Mouse (Mus musculus) right cerebral cortex, postnatal 4 days (tissue): ENCODE data around the gene Olfr666.
"Not testable (repeated sequence)": the region's sequence is repeated elsewhere in the genome, so short reads cannot be mapped to it uniquely, and the experiment has no call there.

ENCODE experiments used
- DNase-seq: peaks from one replicate; pipeline ENCODE4 v3.0.0-alpha.2; 2022

Olfr666 gene

DNA sequence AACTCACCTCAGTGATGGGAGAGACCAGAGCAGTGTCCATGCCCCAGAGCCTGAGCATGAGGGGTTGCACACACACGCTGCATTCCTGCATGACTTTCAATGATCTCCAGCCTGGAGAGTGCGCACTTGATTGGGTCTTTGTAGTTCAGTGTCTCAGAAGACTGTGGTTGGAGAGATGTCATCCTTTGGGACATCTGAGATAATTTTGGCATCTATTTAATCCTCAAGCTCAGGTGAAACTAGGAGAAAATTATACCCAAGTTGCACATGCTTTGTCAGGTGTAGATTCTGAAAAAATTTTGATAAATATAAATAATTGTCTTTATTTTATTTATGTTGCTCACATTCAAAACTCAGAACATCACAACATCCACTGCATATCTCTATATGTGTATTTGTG lies at the start of gene Olfr666:
Gene Olfr666, minus strand, starts transcription at position 101 of the 400 bp plus-strand sequence.
- no peak for DNase-seq

DNA sequence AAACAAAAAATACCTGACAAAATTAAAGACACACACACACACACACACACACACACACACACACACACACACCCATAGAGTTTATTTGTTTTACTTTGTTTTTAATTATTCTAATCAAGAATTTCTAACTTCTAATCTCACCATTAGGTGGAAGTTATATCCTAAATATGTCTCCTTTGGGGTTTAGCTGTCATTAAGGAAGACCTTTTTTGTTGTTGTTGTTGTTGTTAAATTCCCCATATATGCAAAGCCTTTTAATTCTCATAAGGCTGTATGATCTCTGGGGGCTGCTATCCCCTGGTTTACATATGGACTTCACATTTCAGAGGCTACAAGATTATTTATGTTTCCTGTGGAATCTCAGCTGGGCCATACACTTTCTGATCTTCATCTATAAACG lies 38.2 kb upstream of the Olfr666 start, which contains the start of gene Olfr669:
Gene Olfr669, plus strand, starts transcription at position 301 of the 400 bp plus-strand sequence.
- no peak for DNase-seq

DNA sequence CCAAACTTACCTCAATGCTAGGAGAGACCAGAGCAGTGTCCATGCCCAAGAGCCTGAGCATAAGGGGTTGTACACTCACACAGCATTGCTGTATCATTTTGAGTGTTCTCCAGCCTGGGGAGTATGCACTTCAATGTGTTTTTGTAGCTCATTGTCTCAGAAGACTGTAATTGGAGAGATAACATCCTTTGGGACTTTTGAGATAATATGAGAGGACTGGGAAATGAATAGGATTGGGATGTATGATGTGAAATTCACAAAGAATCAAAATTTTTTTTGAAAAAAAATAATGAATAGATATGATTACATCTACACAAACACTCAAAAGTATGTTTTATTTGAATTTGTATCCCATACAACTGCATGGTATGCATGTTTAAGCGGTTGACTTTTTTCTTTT lies 32.2 kb upstream of the Olfr666 start, which contains the start of gene Olfr668:
Gene Olfr668, minus strand, starts transcription at position 101 of the 400 bp plus-strand sequence.
- DNase-seq: no peak

DNA sequence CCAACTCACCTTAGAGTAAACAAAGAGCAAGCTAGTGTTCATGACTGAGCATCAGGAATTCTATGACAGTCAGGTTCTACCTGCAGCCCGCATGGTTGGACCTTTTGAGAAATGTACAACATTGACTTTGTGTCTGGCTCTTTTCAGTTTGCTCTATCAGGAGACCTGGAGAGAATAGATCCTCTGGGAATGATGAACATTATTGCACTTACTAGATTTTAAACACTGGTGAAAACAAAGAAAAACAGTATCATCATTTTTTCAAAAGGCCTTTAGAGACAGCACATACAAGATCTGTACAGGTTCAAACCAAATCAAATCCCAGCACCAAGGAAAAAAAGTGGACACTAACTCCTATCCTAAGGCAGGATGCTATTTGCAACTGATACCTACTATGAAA lies 25.6 kb upstream of the Olfr666 start, which contains the start of gene Olfr667:
Gene Olfr667, minus strand, starts transcription at position 101 of the 400 bp plus-strand sequence.
- DNase-seq: no peak

DNA sequence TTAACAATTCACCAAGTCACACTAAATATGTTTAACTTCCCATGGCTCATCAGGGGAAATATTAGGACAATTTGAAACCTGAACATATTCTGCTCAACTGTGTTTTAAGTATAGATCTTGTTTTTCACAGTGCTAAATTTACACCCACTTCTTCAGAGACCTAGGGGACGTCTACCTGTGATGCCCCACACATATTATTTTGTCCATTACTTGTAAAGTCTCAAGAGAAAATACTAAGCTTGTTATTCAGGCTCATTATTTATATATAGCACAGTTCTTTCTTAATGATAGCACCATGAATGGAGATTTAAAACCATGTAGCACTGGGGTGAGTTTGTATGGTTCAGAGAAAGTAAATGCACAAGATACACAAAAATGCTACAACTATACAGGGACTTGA lies 18.0 kb downstream of the Olfr666 start, which contains the start of gene Olfr665:
Gene Olfr665, plus strand, starts transcription at position 301 of the 400 bp plus-strand sequence.
- no peak for DNase-seq

DNA sequence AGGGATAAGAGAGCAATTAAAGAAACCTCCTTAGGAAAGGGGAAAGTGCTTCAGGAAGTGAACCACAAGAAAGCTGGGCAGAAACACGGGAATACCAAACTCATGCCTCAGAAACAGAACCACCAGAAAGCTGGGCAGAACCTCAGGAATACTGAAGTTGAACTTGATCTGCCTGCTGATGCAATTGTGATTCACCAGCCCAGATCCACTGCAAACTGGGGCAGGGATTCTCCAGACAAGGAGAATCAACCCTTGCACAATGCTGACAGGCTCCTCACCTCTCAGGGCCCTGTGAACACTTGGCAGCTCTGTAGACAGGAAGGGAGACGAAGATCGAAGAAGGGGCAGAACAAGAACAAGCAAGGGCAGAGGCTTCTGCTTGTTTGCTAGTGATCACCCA lies 34.4 kb downstream of the Olfr666 start:
- no peak for DNase-seq

DNA sequence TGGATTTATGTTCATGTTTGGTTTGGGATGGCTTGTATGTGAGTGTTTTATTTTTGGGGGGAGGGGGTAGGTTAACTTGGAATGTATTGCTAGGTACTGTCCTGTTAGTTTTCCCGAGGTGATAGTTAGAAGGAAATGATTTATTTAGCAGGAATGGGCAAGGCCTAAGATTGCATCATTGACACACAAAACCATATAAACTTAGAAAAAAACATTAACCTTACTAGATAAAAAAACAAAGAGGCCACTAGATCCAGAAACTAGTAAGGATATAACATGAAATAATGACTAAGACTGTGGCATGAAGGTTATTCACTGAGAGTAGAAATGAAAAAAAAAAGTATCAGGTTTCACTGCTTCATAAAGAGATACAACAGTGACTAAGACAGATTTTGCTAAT lies 38.1 kb downstream of the Olfr666 start:
- DNase-seq: no peak

DNA sequence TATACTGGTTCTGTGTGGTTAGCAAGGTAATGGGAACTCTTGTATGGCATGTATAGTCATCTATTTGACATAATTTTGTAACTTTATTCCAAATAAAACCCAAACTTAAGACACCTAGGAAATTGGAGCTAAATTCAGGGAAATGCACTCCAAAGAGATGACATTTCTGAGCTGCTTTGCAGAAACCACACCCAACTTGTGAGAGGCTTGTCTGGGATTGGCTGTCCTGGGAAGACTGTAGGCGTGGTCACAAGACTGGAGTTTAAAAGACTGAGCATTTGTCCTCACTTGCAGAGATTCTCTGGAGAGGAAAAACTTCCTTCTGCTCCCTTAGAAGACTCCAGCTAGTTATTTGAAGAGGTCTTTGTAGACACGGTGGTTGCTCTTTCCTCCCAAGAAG lies 39.0 kb downstream of the Olfr666 start, which contains the start of gene Usp17la:
Gene Usp17la, plus strand, starts transcription at position 301 of the 400 bp plus-strand sequence.
- not testable (repeated sequence) for DNase-seq

DNA sequence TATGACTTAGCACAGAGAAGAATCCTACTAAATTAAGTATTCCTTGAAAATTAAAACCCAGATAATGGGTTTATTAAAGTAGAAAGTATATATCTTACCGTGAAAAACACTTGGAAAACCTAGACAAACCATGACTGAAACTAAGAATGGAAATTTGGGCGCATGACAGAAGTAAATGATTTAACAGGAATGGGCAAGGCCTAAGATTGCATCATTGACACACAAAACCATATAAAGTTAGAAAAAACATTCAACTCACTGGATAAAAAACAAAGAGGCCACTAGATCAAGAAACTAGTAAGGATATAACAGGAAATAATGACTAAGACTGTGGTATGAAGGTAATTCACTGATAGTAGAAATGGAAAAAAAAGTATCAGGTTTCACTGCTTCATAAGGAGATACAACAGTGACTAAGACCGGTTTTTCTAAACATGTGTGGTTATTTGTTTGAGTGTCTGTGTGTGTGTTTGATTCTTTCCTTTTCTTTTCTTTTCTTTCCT lies 40.5 kb downstream of the Olfr666 start:
- no peak for DNase-seq

DNA sequence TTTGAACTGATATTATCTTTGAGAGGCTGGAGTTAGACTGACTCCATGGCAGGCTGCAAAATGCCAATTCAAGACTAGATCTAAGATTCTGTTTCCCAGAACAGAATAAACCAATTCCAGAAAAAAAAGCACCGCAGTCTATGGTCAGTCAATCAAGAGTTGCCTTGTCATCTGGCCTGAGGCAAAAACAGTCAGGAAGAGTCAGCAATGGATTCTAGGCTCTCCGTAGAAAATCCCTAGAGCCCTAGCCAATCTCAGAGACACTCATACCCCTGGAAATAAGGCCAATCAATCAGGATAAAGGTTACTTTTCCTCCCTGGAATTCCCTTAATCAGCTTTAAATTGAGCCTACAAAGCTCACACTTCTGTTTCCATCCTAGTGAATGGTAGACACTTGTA lies 44.2 kb downstream of the Olfr666 start:
- not testable (repeated sequence) for DNase-seq

DNA sequence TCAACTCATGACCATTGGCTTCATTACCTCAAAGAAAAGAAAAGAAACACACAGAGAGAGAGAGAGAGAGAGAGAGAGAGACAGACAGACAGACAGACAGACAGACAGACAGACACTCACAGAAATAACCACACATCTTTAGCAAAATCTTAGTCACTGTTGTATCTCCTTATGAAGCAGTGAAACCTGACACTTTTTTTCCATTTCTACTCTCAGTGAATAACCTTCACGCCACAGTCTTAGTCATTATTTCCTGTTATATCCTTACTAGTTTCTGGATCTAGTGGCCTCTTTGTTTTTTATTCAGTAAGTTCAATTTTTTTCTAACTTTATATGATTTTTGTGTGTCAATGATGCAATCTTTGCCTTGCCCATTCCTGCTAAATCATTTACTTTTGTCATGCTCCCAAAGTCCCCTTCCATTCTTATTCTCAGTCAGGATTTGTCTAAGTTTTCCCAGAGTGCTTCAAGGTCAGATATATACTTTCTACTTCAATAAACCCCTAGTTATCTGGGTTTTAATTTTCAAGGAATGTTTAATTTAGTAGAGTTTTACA lies 51.9 kb downstream of the Olfr666 start:
- DNase-seq: no peak

DNA sequence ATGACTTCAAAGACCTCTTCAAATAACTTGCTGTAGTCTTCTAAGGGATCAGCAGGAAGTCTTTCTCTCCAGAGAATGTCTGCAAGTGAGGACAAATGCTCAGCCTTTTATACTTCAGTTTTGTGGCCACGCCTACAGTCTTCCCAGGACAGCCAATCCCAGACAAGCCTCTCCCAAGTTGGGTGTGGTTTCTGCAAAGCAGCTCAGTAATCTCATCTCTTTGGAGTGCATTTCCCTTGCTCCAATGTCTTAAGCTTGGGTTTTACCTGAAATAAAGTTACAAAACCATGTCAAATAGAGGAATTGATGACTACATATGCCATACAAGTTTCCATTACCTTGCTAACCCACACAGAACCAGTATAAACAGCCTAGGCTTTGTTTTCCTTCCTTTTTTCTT lies 53.2 kb downstream of the Olfr666 start, which contains the start of gene Usp17lb:
Gene Usp17lb, minus strand, starts transcription at position 101 of the 400 bp plus-strand sequence.
- DNase-seq: no peak
